Comparison of ENCODE assay signal across 8 mouse cellular contexts in genomic region chr12:70799231-70800002, GRCm38 (mm10). TPM values are rescaled to one million over a fixed set of nuclear protein-coding genes. Genes with fewer than 3 reads are reported as not detected.
DNase-seq lines count a peak whose midpoint lies in the region; ATAC-seq and TF ChIP-seq lines count a peak whose summit lies in the region.

No protein-coding gene starts in this region.

- intact Hi-C loops in gastrocnemius, postnatal 14 days (cut with DNase I; ENCODE audit: low total_unique reads) = no loop called here

- TF ChIP-seq POLR2A in limb, embryonic 14.5 days (IDR thresholded peaks at IDR 0.05; ENCODE audit: borderline replicate concordance, extremely low read depth, insufficient read depth, insufficient read length) = no peak

- 0 out of 2 replicates have a peak, but pooled peaks have one; percentile 34 for ATAC-seq in erythroid progenitor cell, adult 5-6 weeks (replicated peaks; ENCODE audit: low FRiP score, poor library complexity, severe bottlenecking)
- no peak; the same call in 1 of the 2 replicates for ATAC-seq in limb, embryonic 14.5 days (ENCODE audit: low FRiP score, low read depth)

- WGBS in limb, embryonic 14.5 days = 35% methylated on average over 19 of the region's 19 CpGs

- 0 out of 2 replicates have a peak overlapping the region, but pooled peaks have one; percentile 14 for H3K4me2 ChIP-seq in limb, embryonic 14.5 days (replicated peaks; ENCODE audit: low read depth, low read length, severe bottlenecking)

- H3K4me1 ChIP-seq in limb, embryonic 14.5 days (ENCODE audit: control insufficient read depth, insufficient read depth, low read length) = peaks cover 15% of the 10 kb centered on the region

- DNase-seq in right cerebral cortex, adult 18-20 months = peak; percentile 74
- no peak for DNase-seq in right cerebral cortex, postnatal 4 days
- DNase-seq in limb, embryonic 14.5 days (ENCODE audit: low spot score) = no peak
- peak; percentile 29 for DNase-seq in urinary bladder, postnatal 25 days (ENCODE audit: low spot score)
- DNase-seq in gastrocnemius, postnatal 14 days = no peak
- no peak for DNase-seq in liver
- no peak for DNase-seq in spleen, postnatal 14 days (ENCODE audit: low spot score in 2 of 2)

- no peaks in the 10 kb centered on the region for H3K36me3 ChIP-seq in limb, embryonic 14.5 days (ENCODE audit: control insufficient read depth, insufficient read depth, low read length)

- no peak overlapping the region for H3K9ac ChIP-seq in limb, embryonic 14.5 days (ENCODE audit: low read depth, low read length, severe bottlenecking)

- 0 out of 2 replicates have a peak overlapping the region, but pooled peaks have one; percentile 1 for H3K27ac ChIP-seq in limb, embryonic 14.5 days (replicated peaks; ENCODE audit: low read depth, low read length)

- no peaks in the 10 kb centered on the region for H3K27me3 ChIP-seq in limb, embryonic 14.5 days (ENCODE audit: control insufficient read depth, insufficient read depth, low read length)

- H3K4me3 ChIP-seq in limb, embryonic 14.5 days (replicated peaks; ENCODE audit: low read length) = no peak overlapping the region

- no peaks in the 10 kb centered on the region for H3K9me3 ChIP-seq in limb, embryonic 14.5 days (ENCODE audit: control insufficient read depth, low read length)

RNA-seq across cellular contexts. Expression of gene Frmd6, which starts 25.9 kb away (rescaled TPM):
- total RNA-seq in erythroid progenitor cell, adult 5-6 weeks (2015; ENCODE audit: low replicate concordance) = 0.42 and 1.4 TPM in 2 replicates
- total RNA-seq in erythroid progenitor cell, adult 5-6 weeks (2017; ENCODE audit: low replicate concordance) = 2.3 and 3.2 TPM in 2 replicates
- polyA plus RNA-seq in limb, embryonic 14.5 days (2012; rRNA removed) = 48.6 and 49.8 TPM in 2 replicates
- 64.9 and 67.1 TPM in 2 replicates for polyA plus RNA-seq in limb, embryonic 14.5 days (2014; fragmentation: Nextera tagmentation; extraction: Ambion mirVana)
- total RNA-seq in gastrocnemius, postnatal 14 days (2021) = 10 to 100 TPM; 21.4 to 23.6 TPM

Comparison
In these comparisons a context has a peak if more than half of its experiments do, and no peak if none do; other contexts are left out.
1. DNase-seq: peak in right cerebral cortex, adult 18-20 months (single experiment) and urinary bladder, postnatal 25 days (single experiment); none in right cerebral cortex, postnatal 4 days (single experiment), limb, embryonic 14.5 days (single experiment), gastrocnemius, postnatal 14 days (single experiment), liver (single experiment) and spleen, postnatal 14 days (0 of 2).
2. RNA of gene Frmd6, which starts 25.9 kb away (total RNA-seq): 21.4 to 23.6 TPM in gastrocnemius, postnatal 14 days; 0.42 to 3.2 TPM in erythroid progenitor cell, adult 5-6 weeks; every median in the first group is over 4 times any median in the second.